Mouse (Mus musculus): ENCODE measurements around the gene Samd8. TPM values are rescaled to one million over a fixed set of nuclear protein-coding genes. Genes with fewer than 3 reads are reported as not detected.
A peak's percentile ranks its signal among the peaks of the same experiment; 100 is the strongest.

The Samd8 gene
- polyA plus RNA-seq, 1 experiment from 2014 or later, result 8.2 TPM

- 79% methylated on average over 8 of the region's 8 CpGs for WGBS
- Histone ChIP-seq H3K27ac (replicated peaks) (no peak overlapping the region), H3K4me1 (peaks cover 31% of the 10 kb centered on the region), H3K9me3 (peaks cover 6% of the 10 kb centered on the region; the same call in 1 of the 2 replicates), H3K36me3 (no peaks in the 10 kb centered on the region), H3K27me3 (replicated peaks) (no peaks in the 10 kb centered on the region), H3K4me2 (no peak overlapping the region), H3K9ac (no peak overlapping the region), H3K4me3 (no peak overlapping the region)
- ATAC-seq (ENCODE audit: extremely low read depth, insufficient number of reproducible peaks, low FRiP score, low TSS enrichment), result no peak
Observed at GRCm38 (mm10) chr14:21722021-21722698, 28.2 kb upstream of the Samd8 start.

- 49% methylated on average over 6 of the region's 6 CpGs for WGBS
- peaks cover 24% of the 10 kb centered on the region for H3K4me1 ChIP-seq
- ATAC-seq (ENCODE audit: extremely low read depth, insufficient number of reproducible peaks, low FRiP score, low TSS enrichment), result no peak
Observed at GRCm38 (mm10) chr14:21729031-21729732, 21.1 kb upstream of the Samd8 start.

GRCm38 (mm10) chr14:21729936-21730335 lies 20.4 kb upstream of the Samd8 start:
- no peak overlapping the region for H3K4me2 ChIP-seq
- peaks cover 20% of the 10 kb centered on the region for H3K4me1 ChIP-seq
- peaks cover 7% of the 10 kb centered on the region; the same call in 1 of the 2 replicates for H3K9me3 ChIP-seq
- H3K27me3 ChIP-seq (replicated peaks), result no peaks in the 10 kb centered on the region
- no peak overlapping the region for H3K4me3 ChIP-seq
- no peak overlapping the region for H3K27ac ChIP-seq (replicated peaks)
- ATAC-seq (ENCODE audit: extremely low read depth, insufficient number of reproducible peaks, low FRiP score, low TSS enrichment), result no peak
- 93% methylated on average over 4 of the region's 4 CpGs for WGBS
- H3K36me3 ChIP-seq, result no peaks in the 10 kb centered on the region
- H3K9ac ChIP-seq, result no peak overlapping the region

More at GRCm38 (mm10) chr14:21729031-21729732, 21.1 kb upstream of the Samd8 start:
- no peak overlapping the region for H3K4me2 ChIP-seq
- H3K9me3 ChIP-seq, result peaks cover 7% of the 10 kb centered on the region; the same call in 1 of the 2 replicates
- H3K27ac ChIP-seq (replicated peaks), result no peak overlapping the region
- H3K36me3 ChIP-seq, result no peaks in the 10 kb centered on the region
- H3K27me3 ChIP-seq (replicated peaks), result no peaks in the 10 kb centered on the region
- H3K9ac ChIP-seq, result no peak overlapping the region
- H3K4me3 ChIP-seq, result no peak overlapping the region

DNA sequence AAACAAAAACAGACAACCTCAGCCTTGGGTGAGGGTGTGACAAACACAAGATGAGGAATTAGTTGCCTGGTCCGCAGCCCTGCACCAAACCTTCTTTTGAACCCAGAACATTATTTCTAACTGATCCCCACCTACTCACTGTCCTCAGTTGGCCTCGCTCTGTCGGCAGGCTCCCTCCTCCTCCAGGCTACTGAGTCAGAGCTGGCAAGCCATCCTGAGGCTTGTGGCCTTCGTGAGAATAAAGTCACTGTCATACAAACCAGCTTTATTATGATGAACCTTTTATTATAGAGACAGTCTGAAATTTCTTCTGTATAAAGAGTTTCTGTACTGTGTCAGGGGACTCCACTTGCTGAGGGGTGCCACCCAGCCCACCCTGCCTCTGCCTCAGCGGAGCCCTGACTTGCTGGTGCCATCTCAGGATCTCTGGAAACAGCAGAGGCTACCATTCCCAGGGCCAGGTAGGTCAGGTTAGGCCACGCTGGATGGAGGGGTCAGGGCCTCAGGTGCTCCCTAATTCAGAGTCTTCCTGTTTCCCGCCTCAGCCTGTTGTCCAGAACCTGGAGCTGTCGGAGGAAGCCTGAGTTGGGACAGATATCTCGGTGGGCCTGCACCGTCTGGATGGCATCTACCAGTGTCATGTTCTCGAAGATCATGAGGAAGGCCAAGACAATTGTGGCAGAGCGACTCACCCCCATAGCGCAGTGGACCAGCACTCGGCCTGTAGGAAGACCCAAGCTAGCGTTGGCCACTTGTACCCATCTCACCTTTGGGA lies 17.0 kb upstream of the Samd8 start:
- ATAC-seq (ENCODE audit: extremely low read depth, insufficient number of reproducible peaks, low FRiP score, low TSS enrichment), result no peak
- 80% methylated on average over 15 of the region's 15 CpGs for WGBS

DNA sequence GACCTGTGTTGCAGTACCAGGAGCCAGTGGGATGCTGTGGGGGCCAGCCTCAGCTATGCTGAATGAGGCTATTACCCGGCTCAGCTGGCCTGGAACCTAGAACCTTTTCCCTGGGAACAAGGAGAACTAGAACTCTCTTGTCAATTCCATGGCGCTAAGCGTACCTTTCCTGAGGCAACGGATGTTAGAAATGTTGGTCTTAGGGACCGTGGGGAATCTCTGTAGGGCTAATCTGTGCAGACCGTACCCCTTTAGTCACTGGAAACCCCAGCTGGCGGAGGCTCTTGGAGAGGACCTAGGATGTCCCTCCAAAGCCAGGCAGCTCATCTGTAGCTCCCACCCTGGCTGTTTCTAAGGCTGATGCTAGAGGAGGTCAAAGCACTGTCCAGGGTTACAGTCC lies 10.0 kb upstream of the Samd8 start:
- ATAC-seq (ENCODE audit: extremely low read depth, insufficient number of reproducible peaks, low FRiP score, low TSS enrichment), result no peak
- H3K4me3 ChIP-seq, result no peak overlapping the region
- no peak overlapping the region for H3K9ac ChIP-seq
- no peaks in the 10 kb centered on the region for H3K36me3 ChIP-seq
- no peak overlapping the region for H3K27ac ChIP-seq (replicated peaks)
- H3K4me1 ChIP-seq, result peaks cover 3% of the 10 kb centered on the region; the same call in 1 of the 2 replicates
- no peak overlapping the region for H3K4me2 ChIP-seq
- 86% methylated on average over 7 of the region's 7 CpGs for WGBS
- peaks cover 20% of the 10 kb centered on the region; the same call in 1 of the 2 replicates for H3K27me3 ChIP-seq (replicated peaks)
- H3K9me3 ChIP-seq, result no peaks in the 10 kb centered on the region

More for the DNA sequence above, 17.0 kb upstream of the Samd8 start:
- no peak overlapping the region for H3K9ac ChIP-seq
- H3K4me2 ChIP-seq, result no peak overlapping the region
- H3K4me1 ChIP-seq, result peaks cover 12% of the 10 kb centered on the region
- H3K27me3 ChIP-seq (replicated peaks), result no peaks in the 10 kb centered on the region
- no peak overlapping the region for H3K27ac ChIP-seq (replicated peaks)
- H3K4me3 ChIP-seq, result no peak overlapping the region
- peaks cover 7% of the 10 kb centered on the region; the same call in 1 of the 2 replicates for H3K9me3 ChIP-seq
- no peaks in the 10 kb centered on the region for H3K36me3 ChIP-seq

- ATAC-seq (ENCODE audit: extremely low read depth, insufficient number of reproducible peaks, low FRiP score, low TSS enrichment), result no peak
- H3K27ac ChIP-seq (replicated peaks), result no peak overlapping the region
- peaks cover 20% of the 10 kb centered on the region; the same call in 1 of the 2 replicates for H3K27me3 ChIP-seq (replicated peaks)
- no peak overlapping the region for H3K4me2 ChIP-seq
- no peaks in the 10 kb centered on the region for H3K9me3 ChIP-seq
- no peak overlapping the region for H3K4me3 ChIP-seq
- H3K4me1 ChIP-seq, result peaks cover 3% of the 10 kb centered on the region; the same call in 1 of the 2 replicates
- WGBS, result 76% methylated on average over 3 of the region's 3 CpGs
- H3K36me3 ChIP-seq, result no peaks in the 10 kb centered on the region
- H3K9ac ChIP-seq, result no peak overlapping the region; the same call in 1 of the 2 replicates
Observed at GRCm38 (mm10) chr14:21741314-21741713, 9.0 kb upstream of the Samd8 start.

DNA sequence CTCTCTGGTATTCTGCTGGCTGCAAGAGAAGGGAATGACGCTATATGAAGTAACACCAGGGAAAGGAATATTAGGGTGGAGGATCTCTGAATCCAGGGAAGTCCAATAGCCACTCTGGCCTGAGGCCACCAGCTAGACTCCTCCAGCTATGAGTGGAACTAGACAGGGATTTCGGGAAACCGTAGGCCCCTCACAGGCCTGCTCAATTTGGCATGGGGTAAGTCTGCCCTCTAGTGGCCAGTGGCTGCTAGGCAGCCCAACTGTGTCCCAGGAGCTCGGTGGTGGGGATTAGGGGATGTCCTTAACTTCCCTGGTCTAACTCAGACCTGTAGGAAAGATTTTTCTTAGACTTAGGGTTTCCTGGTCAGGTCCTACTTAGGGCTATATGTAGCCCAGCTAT lies 8.5 kb upstream of the Samd8 start:
- Histone ChIP-seq H3K9me3 (no peaks in the 10 kb centered on the region), H3K9ac (no peak overlapping the region; the same call in 1 of the 2 replicates), H3K36me3 (no peaks in the 10 kb centered on the region), H3K4me1 (peaks cover 3% of the 10 kb centered on the region; the same call in 1 of the 2 replicates), H3K27me3 (replicated peaks) (peaks cover 20% of the 10 kb centered on the region; the same call in 1 of the 2 replicates), H3K27ac (replicated peaks) (no peak overlapping the region), H3K4me3 (no peak overlapping the region), H3K4me2 (no peak overlapping the region)
- 14% methylated on average over 4 of the region's 4 CpGs for WGBS
- 0 out of 2 replicates have a peak, but pooled peaks have one; percentile 45 for ATAC-seq (ENCODE audit: extremely low read depth, insufficient number of reproducible peaks, low FRiP score, low TSS enrichment)

DNA sequence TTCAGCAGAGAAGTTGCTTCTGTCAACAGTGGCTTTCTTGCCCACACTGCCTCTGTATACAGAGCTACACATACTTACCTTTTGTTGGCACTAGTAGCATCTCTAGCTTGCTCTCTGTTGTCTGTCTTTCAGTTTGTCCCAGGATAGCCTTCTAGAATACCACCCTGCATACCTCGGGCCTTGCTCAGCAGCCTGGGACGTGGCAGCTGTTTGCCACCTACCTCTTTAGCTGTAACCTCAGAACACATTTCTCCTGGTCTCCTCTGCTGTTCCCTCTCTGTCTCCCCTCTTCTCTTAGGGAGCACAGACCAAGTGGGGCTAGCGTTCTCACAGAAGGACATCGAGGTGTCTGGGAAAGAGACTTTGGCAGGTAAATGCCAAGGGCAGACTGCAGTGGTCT lies 7.9 kb upstream of the Samd8 start:
- H3K4me3 ChIP-seq, result no peak overlapping the region
- H3K36me3 ChIP-seq, result no peaks in the 10 kb centered on the region
- no peak overlapping the region for H3K4me2 ChIP-seq
- no peak overlapping the region for H3K27ac ChIP-seq (replicated peaks)
- peaks cover 20% of the 10 kb centered on the region; the same call in 1 of the 2 replicates for H3K27me3 ChIP-seq (replicated peaks)
- H3K4me1 ChIP-seq, result peaks cover 3% of the 10 kb centered on the region; the same call in 1 of the 2 replicates
- H3K9ac ChIP-seq, result no peak overlapping the region
- ATAC-seq (ENCODE audit: extremely low read depth, insufficient number of reproducible peaks, low FRiP score, low TSS enrichment), result no peak
- 86% methylated on average over 4 of the region's 4 CpGs for WGBS
- no peaks in the 10 kb centered on the region for H3K9me3 ChIP-seq

DNA sequence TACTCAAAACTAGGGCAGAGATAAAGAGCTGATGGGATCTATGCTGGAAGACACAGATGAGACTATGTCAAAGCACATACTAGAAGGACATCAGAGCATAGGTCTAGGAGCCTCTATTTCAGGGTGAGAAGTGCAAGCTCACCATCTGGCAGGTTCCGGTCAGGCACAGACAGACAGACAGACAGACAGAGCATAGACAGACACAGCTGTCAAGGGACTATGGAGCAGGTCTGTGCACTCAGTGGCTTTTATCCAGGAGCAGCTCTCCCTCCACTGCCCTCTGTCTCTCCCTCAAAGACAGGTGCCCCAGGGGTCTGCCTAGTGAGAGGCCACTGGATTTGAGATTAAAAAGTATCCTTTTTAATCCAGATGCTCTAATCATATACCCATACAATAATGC lies 6.2 kb upstream of the Samd8 start:
- Histone ChIP-seq H3K27me3 (replicated peaks) (peaks cover 20% of the 10 kb centered on the region; the same call in 1 of the 2 replicates), H3K36me3 (no peaks in the 10 kb centered on the region), H3K4me1 (peaks cover 3% of the 10 kb centered on the region; the same call in 1 of the 2 replicates), H3K9ac (peak overlapping the region; percentile 11; the same call in 1 of the 2 replicates), H3K4me3 (no peak overlapping the region), H3K9me3 (no peaks in the 10 kb centered on the region), H3K27ac (replicated peaks) (no peak overlapping the region), H3K4me2 (no peak overlapping the region)
- ATAC-seq (ENCODE audit: extremely low read depth, insufficient number of reproducible peaks, low FRiP score, low TSS enrichment), result no peak
- 94% methylated on average over 1 of the region's 1 CpGs for WGBS

DNA sequence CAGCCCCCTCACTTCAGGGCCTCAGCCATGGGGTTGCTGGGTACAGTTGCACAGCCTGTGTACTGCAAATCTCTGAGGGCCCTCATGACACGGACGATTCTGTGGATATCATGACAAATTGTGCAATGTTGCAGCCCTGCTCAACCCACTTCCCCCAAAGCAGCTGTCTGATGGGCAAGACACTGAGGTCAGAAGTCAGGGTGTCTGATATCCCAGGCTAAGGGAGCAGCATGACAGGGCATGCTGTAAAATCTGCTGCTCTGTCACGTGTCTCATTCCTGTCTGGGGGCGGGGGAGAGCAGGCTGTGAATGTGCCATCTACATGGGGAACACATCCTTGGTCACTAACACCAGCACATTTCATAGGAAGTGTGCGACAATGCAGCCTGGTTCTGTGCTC lies 5.2 kb upstream of the Samd8 start:
- Histone ChIP-seq H3K9me3 (no peaks in the 10 kb centered on the region), H3K9ac (no peak overlapping the region), H3K4me2 (no peak overlapping the region), H3K4me1 (peaks cover 7% of the 10 kb centered on the region), H3K36me3 (no peaks in the 10 kb centered on the region), H3K27me3 (replicated peaks) (peaks cover 17% of the 10 kb centered on the region; the same call in 1 of the 2 replicates), H3K4me3 (no peak overlapping the region), H3K27ac (replicated peaks) (no peak overlapping the region)
- ATAC-seq (ENCODE audit: extremely low read depth, insufficient number of reproducible peaks, low FRiP score, low TSS enrichment), result no peak
- 61% methylated on average over 5 of the region's 5 CpGs for WGBS

DNA sequence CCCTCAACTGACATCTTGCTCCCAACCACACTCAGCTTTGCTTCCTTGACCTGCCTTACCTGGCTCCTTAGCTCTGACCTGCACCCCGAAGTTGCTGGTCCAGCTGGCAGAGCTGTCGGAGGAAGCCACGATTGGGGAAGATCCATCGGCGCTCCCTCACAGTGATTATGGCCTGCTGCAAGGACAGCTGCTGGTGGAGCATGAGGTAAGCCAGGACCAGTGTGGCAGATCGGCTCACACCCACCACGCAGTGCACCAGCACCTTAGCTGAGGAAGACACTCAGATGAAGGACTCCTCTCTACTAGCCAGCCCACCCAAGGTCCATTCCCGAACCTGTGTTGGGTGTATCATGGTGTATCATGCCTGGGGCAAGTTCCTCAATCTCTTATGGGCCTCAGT lies 4.1 kb upstream of the Samd8 start:
- no peak overlapping the region for H3K9ac ChIP-seq
- 79% methylated on average over 8 of the region's 8 CpGs for WGBS
- H3K36me3 ChIP-seq, result no peaks in the 10 kb centered on the region
- no peak for ATAC-seq (ENCODE audit: extremely low read depth, insufficient number of reproducible peaks, low FRiP score, low TSS enrichment)
- H3K4me3 ChIP-seq, result no peak overlapping the region
- H3K9me3 ChIP-seq, result no peaks in the 10 kb centered on the region
- H3K27ac ChIP-seq (replicated peaks), result no peak overlapping the region
- peaks cover 7% of the 10 kb centered on the region for H3K4me1 ChIP-seq
- H3K27me3 ChIP-seq (replicated peaks), result peaks cover 12% of the 10 kb centered on the region; the same call in 1 of the 2 replicates
- H3K4me2 ChIP-seq, result no peak overlapping the region

All from heart, embryonic 13.5 days (tissue).